Mouse (Mus musculus): ENCODE results near the gene Tti1. TPM values are rescaled to one million over a fixed set of nuclear protein-coding genes. Genes with fewer than 3 reads are reported as not detected.

The Tti1 gene
- 18.2 and 20.6 TPM in 2 replicates for polyA plus RNA-seq (2011; ENCODE audit: insufficient read length, low read depth, missing spikeins)

- Histone ChIP-seq H3K4me1 (ENCODE audit: control insufficient read depth, insufficient read depth, low read length) (peaks cover 8% of the 10 kb centered on the region; the same call in 1 of the 2 replicates), H3K27ac (ENCODE audit: insufficient read depth, low read length) (peak within 1 kb of the TSS; percentile 72), H3K4me3 (ENCODE audit: insufficient read depth, low read length) (peak within 1 kb of the TSS; percentile 78)
- TF ChIP-seq CTCF (IDR thresholded peaks at IDR 0.05; ENCODE audit: borderline replicate concordance, insufficient read depth, low read length) (no peak), POLR2A (IDR thresholded peaks at IDR 0.05; ENCODE audit: low read depth, low read length) (peak; percentile 87)
Observed at GRCm38 (mm10) chr2:158028354-158028863, at the start of gene Tti1, which contains the start of gene Rprd1b. Tti1 (minus strand) TSS chr2:158028433. Rprd1b (plus strand) TSS chr2:158028497.

- TF ChIP-seq CTCF (IDR thresholded peaks at IDR 0.05; ENCODE audit: borderline replicate concordance, insufficient read depth, low read length) = no peak
- TF ChIP-seq POLR2A (IDR thresholded peaks at IDR 0.05; ENCODE audit: low read depth, low read length) = no peak
- no peak overlapping the region for H3K27ac ChIP-seq (ENCODE audit: insufficient read depth, low read length)
- H3K4me3 ChIP-seq (ENCODE audit: insufficient read depth, low read length) = no peak overlapping the region
- H3K4me1 ChIP-seq (ENCODE audit: control insufficient read depth, insufficient read depth, low read length) = no peaks in the 10 kb centered on the region
Observed at GRCm38 (mm10) chr2:158077981-158078380, 49.7 kb upstream of the Tti1 start.

GRCm38 (mm10) chr2:158076690-158077089, 48.5 kb upstream of the Tti1 start:
- TF ChIP-seq CTCF (IDR thresholded peaks at IDR 0.05; ENCODE audit: borderline replicate concordance, insufficient read depth, low read length) = no peak
- TF ChIP-seq POLR2A (IDR thresholded peaks at IDR 0.05; ENCODE audit: low read depth, low read length) = no peak
- Histone ChIP-seq H3K4me3 (ENCODE audit: insufficient read depth, low read length) (no peak overlapping the region), H3K27ac (ENCODE audit: insufficient read depth, low read length) (no peak overlapping the region), H3K4me1 (ENCODE audit: control insufficient read depth, insufficient read depth, low read length) (no peaks in the 10 kb centered on the region)

- Histone ChIP-seq H3K4me3 (ENCODE audit: insufficient read depth, low read length) (no peak overlapping the region), H3K4me1 (ENCODE audit: control insufficient read depth, insufficient read depth, low read length) (no peaks in the 10 kb centered on the region), H3K27ac (ENCODE audit: insufficient read depth, low read length) (no peak overlapping the region)
- TF ChIP-seq CTCF (IDR thresholded peaks at IDR 0.05; ENCODE audit: borderline replicate concordance, insufficient read depth, low read length) (no peak), POLR2A (IDR thresholded peaks at IDR 0.05; ENCODE audit: low read depth, low read length) (no peak)
Observed at GRCm38 (mm10) chr2:158074835-158075234, 46.6 kb upstream of the Tti1 start.

- H3K27ac ChIP-seq (ENCODE audit: insufficient read depth, low read length) = no peak overlapping the region
- no peak for TF ChIP-seq POLR2A (IDR thresholded peaks at IDR 0.05; ENCODE audit: low read depth, low read length)
- TF ChIP-seq CTCF (IDR thresholded peaks at IDR 0.05; ENCODE audit: borderline replicate concordance, insufficient read depth, low read length) = no peak
- H3K4me3 ChIP-seq (ENCODE audit: insufficient read depth, low read length) = no peak overlapping the region
- no peaks in the 10 kb centered on the region for H3K4me1 ChIP-seq (ENCODE audit: control insufficient read depth, insufficient read depth, low read length)
Observed at GRCm38 (mm10) chr2:158071633-158071995, 43.4 kb upstream of the Tti1 start.

GRCm38 (mm10) chr2:158070885-158071632, 42.8 kb upstream of the Tti1 start:
- Histone ChIP-seq H3K27ac (ENCODE audit: insufficient read depth, low read length) (no peak overlapping the region), H3K4me3 (ENCODE audit: insufficient read depth, low read length) (no peak overlapping the region), H3K4me1 (ENCODE audit: control insufficient read depth, insufficient read depth, low read length) (no peaks in the 10 kb centered on the region)
- TF ChIP-seq CTCF (IDR thresholded peaks at IDR 0.05; ENCODE audit: borderline replicate concordance, insufficient read depth, low read length) (no peak), POLR2A (IDR thresholded peaks at IDR 0.05; ENCODE audit: low read depth, low read length) (no peak)

GRCm38 (mm10) chr2:158068444-158068971, 40.3 kb upstream of the Tti1 start:
- Histone ChIP-seq H3K4me1 (ENCODE audit: control insufficient read depth, insufficient read depth, low read length) (peaks cover 11% of the 10 kb centered on the region), H3K27ac (ENCODE audit: insufficient read depth, low read length) (no peak overlapping the region), H3K4me3 (ENCODE audit: insufficient read depth, low read length) (no peak overlapping the region)
- no peak for TF ChIP-seq POLR2A (IDR thresholded peaks at IDR 0.05; ENCODE audit: low read depth, low read length)

- H3K4me3 ChIP-seq (ENCODE audit: insufficient read depth, low read length) = no peak overlapping the region
- TF ChIP-seq CTCF (IDR thresholded peaks at IDR 0.05; ENCODE audit: borderline replicate concordance, insufficient read depth, low read length) (no peak), POLR2A (IDR thresholded peaks at IDR 0.05; ENCODE audit: low read depth, low read length) (no peak)
- peaks cover 11% of the 10 kb centered on the region for H3K4me1 ChIP-seq (ENCODE audit: control insufficient read depth, insufficient read depth, low read length)
- H3K27ac ChIP-seq (ENCODE audit: insufficient read depth, low read length) = no peak overlapping the region
Observed at GRCm38 (mm10) chr2:158067260-158067824, 39.1 kb upstream of the Tti1 start.

- no peak for TF ChIP-seq POLR2A (IDR thresholded peaks at IDR 0.05; ENCODE audit: low read depth, low read length)
- TF ChIP-seq CTCF (IDR thresholded peaks at IDR 0.05; ENCODE audit: borderline replicate concordance, insufficient read depth, low read length) = no peak
- peaks cover 11% of the 10 kb centered on the region for H3K4me1 ChIP-seq (ENCODE audit: control insufficient read depth, insufficient read depth, low read length)
- no peak overlapping the region for H3K4me3 ChIP-seq (ENCODE audit: insufficient read depth, low read length)
- no peak overlapping the region for H3K27ac ChIP-seq (ENCODE audit: insufficient read depth, low read length)
Observed at GRCm38 (mm10) chr2:158066456-158066855, 38.2 kb upstream of the Tti1 start.

- TF ChIP-seq CTCF (IDR thresholded peaks at IDR 0.05; ENCODE audit: borderline replicate concordance, insufficient read depth, low read length) (no peak), POLR2A (IDR thresholded peaks at IDR 0.05; ENCODE audit: low read depth, low read length) (no peak)
- no peak overlapping the region for H3K4me3 ChIP-seq (ENCODE audit: insufficient read depth, low read length)
Observed at GRCm38 (mm10) chr2:158065064-158065463, 36.8 kb upstream of the Tti1 start.

More at GRCm38 (mm10) chr2:158065064-158065463, 36.8 kb upstream of the Tti1 start:
- H3K4me1 ChIP-seq (ENCODE audit: control insufficient read depth, insufficient read depth, low read length) = peaks cover 11% of the 10 kb centered on the region
- no peak overlapping the region for H3K27ac ChIP-seq (ENCODE audit: insufficient read depth, low read length)

Measured in embryonic fibroblast, embryonic 13.5 days (primary cell).